ENCODE assay signal across 9 mouse cellular contexts in genomic region chr7:134287570-134288222, GRCm38 (mm10). TPM values are rescaled to one million over a fixed set of nuclear protein-coding genes. Genes with fewer than 3 reads are reported as not detected.
DNase-seq lines count a peak whose midpoint lies in the region; ATAC-seq and TF ChIP-seq lines count a peak whose summit lies in the region.
"Had no signal": no experiment of that assay in that cellular context is flagged by ENCODE, and none has a peak within 500 bp of the region (broad histone marks: within the 10 kb centered on the region; RNA-seq: fewer than 3 reads in every experiment).

No protein-coding gene starts in this region.

- DNase-seq in adrenal gland, adult 2 months: peak; percentile 46
- no peak for DNase-seq in adrenal gland, postnatal 4 days (ENCODE audit: low spot score in 2 of 2)
- peak; percentile 85 for DNase-seq in NIH3T3 (ENCODE audit: low read depth)
- DNase-seq in heart, postnatal 0 days (ENCODE audit: low spot score): peak; percentile 46
- no peak for DNase-seq in neural tube, embryonic 10.5 days (ENCODE audit: extremely low spot score, low spot score)
- DNase-seq in layer of hippocampus, adult 18-20 months (ENCODE audit: low spot score in 2 of 2): no peak
- DNase-seq in layer of hippocampus, postnatal 10 days (ENCODE audit: low spot score in 2 of 2): no peak

- H3K36me3 ChIP-seq in heart, postnatal 0 days (replicated peaks; ENCODE audit: control insufficient read depth, insufficient read depth, low read length): no peaks in the 10 kb centered on the region
- no peaks in the 10 kb centered on the region for H3K36me3 ChIP-seq in liver, embryonic 16.5 days (ENCODE audit: control insufficient read depth, insufficient read depth)
- H3K36me3 ChIP-seq: hindbrain, embryonic 12.5 days had no signal

- no peak overlapping the region for H3K4me2 ChIP-seq in heart, postnatal 0 days (ENCODE audit: low read depth, low read length)
- no peak overlapping the region for H3K4me2 ChIP-seq in liver, embryonic 16.5 days (ENCODE audit: low read depth, low read length)
- H3K4me2 ChIP-seq: hindbrain, embryonic 12.5 days had no signal

- H3K4me3 ChIP-seq in heart, postnatal 0 days (ENCODE audit: low read depth, low read length): no peak overlapping the region
- H3K4me3 ChIP-seq in liver, embryonic 16.5 days (ENCODE audit: low read depth, low read length): no peak overlapping the region
- H3K4me3 ChIP-seq: hindbrain, embryonic 12.5 days had no signal

- H3K9ac ChIP-seq in heart, postnatal 0 days (replicated peaks; ENCODE audit: low read depth, low read length): no peak overlapping the region
- H3K9ac ChIP-seq in liver, embryonic 16.5 days (ENCODE audit: low read depth, low read length): no peak overlapping the region
- H3K9ac ChIP-seq: hindbrain, embryonic 12.5 days had no signal

- TF ChIP-seq EP300 in heart, postnatal 0 days (IDR thresholded peaks at IDR 0.05; ENCODE audit: low read depth): no peak

- H3K4me1 ChIP-seq in heart, postnatal 0 days (ENCODE audit: control insufficient read depth, insufficient read depth): peaks cover 9% of the 10 kb centered on the region; the same call in 1 of the 2 replicates
- no peaks in the 10 kb centered on the region for H3K4me1 ChIP-seq in liver, embryonic 16.5 days (ENCODE audit: control insufficient read depth, low read depth, low read length)
- H3K4me1 ChIP-seq: hindbrain, embryonic 12.5 days had no signal

- TF ChIP-seq CTCF in heart, postnatal 0 days (IDR thresholded peaks at IDR 0.05; ENCODE audit: low read depth): no peak

- no peak for ATAC-seq in heart, postnatal 0 days (ENCODE audit: insufficient read depth, low read depth)
- 0 out of 2 replicates have a peak, but pooled peaks have one; percentile 16 for ATAC-seq in liver, embryonic 16.5 days (ENCODE audit: low read depth)

- no peaks in the 10 kb centered on the region for H3K27me3 ChIP-seq in heart, postnatal 0 days (ENCODE audit: control insufficient read depth, insufficient read depth, low read length)
- no peaks in the 10 kb centered on the region for H3K27me3 ChIP-seq in liver, embryonic 16.5 days (ENCODE audit: control insufficient read depth, insufficient read depth, low read depth, low read length)
- H3K27me3 ChIP-seq: hindbrain, embryonic 12.5 days had no signal

- 35% methylated on average over 6 of the region's 6 CpGs for whole genome bisulfite sequencing in heart, postnatal 0 days
- WGBS in liver, embryonic 16.5 days (ENCODE audit: insufficient replicate concordance): 7% methylated on average over 6 of the region's 6 CpGs

- no peak overlapping the region for H3K27ac ChIP-seq in heart, postnatal 0 days (ENCODE audit: low read depth)
- no peak overlapping the region for H3K27ac ChIP-seq in liver, embryonic 16.5 days (ENCODE audit: low read length)
- H3K27ac ChIP-seq: hindbrain, embryonic 12.5 days had no signal

- H3K9me3 ChIP-seq in heart, postnatal 0 days (replicated peaks; ENCODE audit: control insufficient read depth, low read length): no peaks in the 10 kb centered on the region
- H3K9me3 ChIP-seq in liver, embryonic 16.5 days (replicated peaks; ENCODE audit: control insufficient read depth, low read length): no peaks in the 10 kb centered on the region
- H3K9me3 ChIP-seq: hindbrain, embryonic 12.5 days had no signal

RNA-seq across cellular contexts. Expression of gene Adam12, which starts 55.8 kb away (rescaled TPM):
- 10 to 100 TPM in 1 of 2 experiments, 1 to 10 TPM in 1; 6.2 to 21.7 TPM for total RNA-seq in adrenal gland, adult 2 months (2021)
- 2.3 and 4.7 TPM in 2 replicates for polyA plus RNA-seq in adrenal gland, adult 2 months (2012; rRNA removed)
- total RNA-seq in adrenal gland, postnatal 4 days (2021): 10 to 100 TPM; 24.4 to 26.3 TPM
- 4.6 and 6.5 TPM in 2 replicates for total RNA-seq in heart, postnatal 0 days (2014; rRNA removed; ENCODE audit: low replicate concordance)
- 0.96 and 1.0 TPM in 2 replicates for polyA plus RNA-seq in heart, postnatal 0 days (2015; fragmentation: Nextera tagmentation; extraction: Ambion mirVana)
- polyA plus RNA-seq in liver, embryonic 16.5 days (2015; fragmentation: Nextera tagmentation; extraction: Ambion mirVana): 0.88 and 1.4 TPM in 2 replicates
- total RNA-seq in layer of hippocampus, adult 18-20 months (2021): 1 to 10 TPM; 5.0 to 6.3 TPM
- 10 to 100 TPM; 16.3 to 16.8 TPM for total RNA-seq in layer of hippocampus, postnatal 10 days (2021)

Comparison
In these comparisons a context has a peak if more than half of its experiments do, and no peak if none do; other contexts are left out.
1. DNase-seq: peak in adrenal gland, adult 2 months (single experiment), NIH3T3 (single experiment) and heart, postnatal 0 days (single experiment); none in adrenal gland, postnatal 4 days (0 of 2), neural tube, embryonic 10.5 days (single experiment), layer of hippocampus, adult 18-20 months (0 of 2) and layer of hippocampus, postnatal 10 days (0 of 2).